Mouse (Mus musculus): Measurements from ENCODE around the gene Nek4.

Nek4 gene

DNA sequence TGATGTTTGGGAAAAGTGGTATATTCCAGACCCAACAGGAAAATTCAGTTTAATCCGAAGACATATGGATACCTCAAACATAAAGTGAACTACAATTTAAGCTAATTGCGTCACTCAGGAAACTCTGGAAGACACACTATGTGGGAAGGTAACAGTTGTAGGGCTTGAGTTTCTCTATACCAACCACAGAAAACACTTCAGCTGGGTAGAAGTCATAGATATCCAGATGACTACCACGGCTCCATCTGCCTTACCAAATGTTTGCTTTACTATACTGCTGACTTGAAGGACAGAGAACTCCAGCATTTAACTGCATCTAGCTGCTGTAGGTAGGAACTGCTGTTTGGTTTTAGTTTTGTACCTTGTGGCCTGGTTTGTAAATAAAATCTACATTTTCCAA is 60.4 kb downstream of the Nek4 start:
- TF ChIP-seq GATA4 (IDR thresholded peaks at IDR 0.05; ENCODE audit: insufficient replicate concordance, low read length), result no peak

DNA sequence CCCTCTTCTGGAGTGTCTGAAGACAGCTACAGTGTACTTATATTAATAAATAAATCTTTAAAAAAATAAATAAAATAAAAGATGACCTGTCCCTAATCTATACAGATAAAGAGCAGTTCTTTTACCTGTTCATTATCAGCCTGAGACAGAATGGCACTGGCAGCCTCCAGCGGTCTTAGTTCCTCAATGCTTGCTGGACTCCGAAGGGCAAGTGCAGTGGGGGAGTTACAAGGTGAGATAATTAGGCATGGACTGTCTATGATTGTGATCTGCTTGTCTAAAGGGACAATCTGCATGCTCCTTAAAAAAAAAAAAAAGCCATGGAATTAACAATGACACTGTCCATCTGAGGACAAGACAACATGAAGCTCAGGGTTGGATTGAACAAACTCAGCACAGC is 62.8 kb downstream of the Nek4 start:
- TF ChIP-seq GATA4 (IDR thresholded peaks at IDR 0.05; ENCODE audit: insufficient replicate concordance, low read length), result no peak

DNA sequence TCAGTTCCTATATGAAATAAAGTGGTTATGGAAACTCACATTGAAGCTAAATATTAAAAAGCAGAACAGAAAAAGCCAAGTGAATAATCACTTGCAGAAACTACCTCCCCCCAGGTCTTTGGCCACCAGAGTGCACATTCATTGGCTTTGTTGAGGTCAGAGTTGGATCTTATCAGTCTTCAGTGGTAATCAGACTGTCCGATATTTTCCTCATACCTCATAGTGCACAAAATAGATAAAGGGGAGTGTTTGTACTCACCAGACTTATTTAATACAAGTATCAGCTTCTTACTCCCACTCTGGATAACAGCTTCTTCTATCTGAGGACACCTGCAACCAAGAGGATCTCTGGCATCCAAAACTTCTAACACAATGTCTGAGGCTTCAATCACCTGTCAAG is 64.9 kb downstream of the Nek4 start:
- TF ChIP-seq GATA4 (IDR thresholded peaks at IDR 0.05; ENCODE audit: insufficient replicate concordance, low read length), result no peak

DNA sequence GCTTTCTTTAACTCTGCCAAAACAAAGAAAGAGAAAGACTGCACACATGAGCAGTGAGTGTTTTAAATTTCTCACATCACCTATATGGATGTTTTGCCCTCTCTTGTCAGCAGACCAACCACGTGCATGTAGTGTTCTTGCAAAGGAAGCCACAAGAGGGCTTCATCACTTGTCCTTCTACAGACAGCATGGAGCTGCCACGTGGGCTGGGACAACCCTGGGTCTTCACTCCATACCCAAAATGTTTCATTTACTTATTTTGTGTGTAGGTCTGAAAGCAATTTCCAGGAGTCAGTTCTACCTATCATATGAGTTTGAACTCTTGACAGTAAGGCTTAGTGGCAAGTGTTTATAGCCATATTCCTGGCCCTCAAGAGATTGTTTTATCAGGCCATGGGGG is 66.7 kb downstream of the Nek4 start:
- no peak for TF ChIP-seq GATA4 (IDR thresholded peaks at IDR 0.05; ENCODE audit: insufficient replicate concordance, low read length)

DNA sequence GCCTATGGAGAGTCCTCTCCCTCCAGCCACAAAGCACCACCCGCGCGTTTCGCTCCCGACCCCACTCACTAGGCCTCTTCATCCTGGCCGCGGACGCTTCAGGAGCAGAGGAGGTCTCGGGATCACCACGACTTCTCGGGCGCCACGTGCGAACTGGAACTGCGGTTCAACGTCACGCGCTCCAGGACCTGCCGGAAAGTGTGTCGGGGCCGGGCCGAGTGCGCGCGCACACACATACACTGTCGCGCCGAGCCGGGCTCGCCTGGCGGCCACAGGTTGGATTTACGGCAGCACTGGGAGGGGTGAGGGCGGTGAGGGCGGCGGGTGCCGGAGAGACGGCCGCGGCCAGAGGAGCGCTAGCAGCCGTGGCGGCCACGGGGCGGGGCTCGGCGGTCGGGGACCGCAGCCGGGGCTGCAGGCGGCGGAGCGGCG is 67.7 kb downstream of the Nek4 start, which contains the start of the genes Pbrm1 and Gnl3:
TSS of gene Pbrm1 (plus strand) at position 279 of the 432 bp plus-strand sequence.
TSS of gene Gnl3 (minus strand) at position 293 of the 432 bp plus-strand sequence.
- TF ChIP-seq GATA4 (IDR thresholded peaks at IDR 0.05; ENCODE audit: insufficient replicate concordance, low read length), result 0 out of 2 replicates have a peak, but pooled peaks have one; percentile 20

DNA sequence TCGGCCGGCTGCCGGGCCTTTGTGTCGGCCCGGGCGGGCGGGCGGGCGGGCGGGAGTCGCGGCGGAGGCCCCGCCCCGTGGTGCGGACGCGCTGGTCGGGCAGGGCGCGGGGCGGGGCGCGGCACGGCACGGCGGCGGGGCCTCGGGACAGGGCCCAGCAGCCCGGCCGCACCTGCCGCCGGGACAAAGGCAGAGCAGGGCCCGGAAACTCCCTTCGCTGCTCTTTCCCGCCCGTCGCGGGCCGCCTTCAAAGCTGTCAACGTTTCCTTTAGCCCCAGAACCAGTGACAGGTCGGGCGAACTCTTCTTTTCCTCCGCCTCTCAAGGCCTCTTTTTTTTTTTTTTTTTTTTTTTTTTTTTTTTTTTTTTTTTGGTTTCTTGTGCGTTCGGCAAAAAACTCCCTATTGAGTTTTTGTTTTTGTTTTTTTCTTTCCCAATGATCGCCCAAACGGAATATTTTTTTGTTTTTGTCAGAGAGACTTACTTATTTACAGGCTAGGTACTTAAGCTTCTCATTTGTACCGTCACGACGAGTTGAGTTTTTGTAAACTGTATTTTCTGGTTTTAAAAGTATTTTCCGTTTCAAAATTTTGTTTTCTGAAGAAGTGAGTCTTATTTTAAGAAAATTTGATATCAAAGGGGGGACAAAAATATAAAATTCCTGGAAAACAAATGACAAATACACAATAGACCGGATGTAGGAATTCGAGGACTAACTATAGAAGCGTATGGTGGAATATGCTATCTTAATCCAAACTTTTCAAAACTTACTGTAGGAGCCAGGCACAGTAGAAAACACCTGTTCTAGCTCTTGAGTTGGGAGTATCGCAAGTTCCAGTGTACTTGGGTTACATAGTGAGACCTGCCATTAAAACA is 68.4 kb downstream of the Nek4 start:
- TF ChIP-seq GATA4 (IDR thresholded peaks at IDR 0.05; ENCODE audit: insufficient replicate concordance, low read length), result no peak

DNA sequence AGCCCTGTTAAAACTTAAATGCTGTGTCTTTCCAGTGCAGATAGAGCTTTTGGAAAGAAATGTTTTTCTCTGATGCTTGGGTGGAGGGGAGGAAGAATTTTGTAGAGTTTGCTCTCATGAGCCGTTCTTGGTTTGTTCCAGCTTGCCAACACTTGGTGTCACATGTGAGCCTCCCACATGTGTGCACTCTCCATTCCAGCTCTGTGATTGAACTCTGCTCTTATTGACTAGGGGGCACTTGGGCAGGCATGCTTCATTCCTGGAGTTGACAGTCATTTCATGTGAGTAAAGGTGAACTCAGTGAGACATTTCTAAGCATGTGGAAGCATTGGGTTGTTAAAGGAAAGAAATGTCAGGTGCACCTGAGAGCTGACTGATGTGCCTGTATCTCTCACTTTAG is 71.4 kb downstream of the Nek4 start:
- no peak for TF ChIP-seq GATA4 (IDR thresholded peaks at IDR 0.05; ENCODE audit: insufficient replicate concordance, low read length)

DNA sequence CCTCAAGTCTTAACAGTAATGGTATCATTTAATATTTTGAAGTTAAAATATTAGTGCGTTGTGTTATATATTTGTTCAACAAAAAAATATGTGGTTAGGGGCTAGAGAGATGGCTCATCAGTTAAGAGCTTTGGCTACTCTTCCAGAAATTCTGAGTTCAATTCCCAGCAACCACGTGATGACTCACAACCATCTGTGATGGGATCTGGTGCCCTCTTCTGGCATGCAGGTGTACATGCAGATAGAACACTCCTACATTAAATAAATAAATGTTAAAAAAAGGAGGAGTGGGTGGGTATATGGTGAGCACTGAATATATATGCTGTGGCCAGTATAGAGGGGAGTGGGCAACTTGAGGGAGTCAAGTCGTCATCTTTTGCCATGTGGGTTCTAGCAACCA is 74.6 kb downstream of the Nek4 start:
- no peak for TF ChIP-seq GATA4 (IDR thresholded peaks at IDR 0.05; ENCODE audit: insufficient replicate concordance, low read length)
